Mouse (Mus musculus) brown adipose tissue, adult 24 weeks (tissue): Measurements from ENCODE around the gene Rph3al. TPM values are rescaled to one million over a fixed set of nuclear protein-coding genes. Genes with fewer than 3 reads are reported as not detected.

Source experiments
- H3K27ac ChIP-seq: fragments of 200-500 bp; replicated peaks from 2 replicates; pipeline ENCODE4 v1.5.1; 2012; ENCODE audit warnings: low read depth, mild to moderate bottlenecking, low read length
- H3K4me1 ChIP-seq: fragments of 200-500 bp; 2 replicates; pipeline ENCODE4 v1.6.1; 2012; ENCODE audit warnings: low read length, mixed read lengths; ENCODE audit not compliant: control insufficient read depth, insufficient read depth, insufficient read length
- H3K4me3 ChIP-seq: fragments of 200-500 bp; 2 replicates; pipeline ENCODE4 v1.5.1; 2012; ENCODE audit warnings: low read depth, mild to moderate bottlenecking, low read length, moderate library complexity; ENCODE audit not compliant: insufficient read depth
- polyA plus RNA-seq: library from polyadenylated mRNA; stranded (reverse); fragments of >200 nt; gene quantifications from 2 replicates; pipeline ENCODE4 v1.2.4, GENCODE M21; 2012; ENCODE audit not compliant: missing spikeins, insufficient read depth, insufficient read length

The Rph3al gene
- polyA plus RNA-seq, 1 experiment: 1.9 TPM

- no peak overlapping the region for H3K27ac ChIP-seq
- no peak overlapping the region for H3K4me3 ChIP-seq
Measured at GRCm38 (mm10) chr11:75904982-75905381, 33.2 kb downstream of the Rph3al start.

DNA sequence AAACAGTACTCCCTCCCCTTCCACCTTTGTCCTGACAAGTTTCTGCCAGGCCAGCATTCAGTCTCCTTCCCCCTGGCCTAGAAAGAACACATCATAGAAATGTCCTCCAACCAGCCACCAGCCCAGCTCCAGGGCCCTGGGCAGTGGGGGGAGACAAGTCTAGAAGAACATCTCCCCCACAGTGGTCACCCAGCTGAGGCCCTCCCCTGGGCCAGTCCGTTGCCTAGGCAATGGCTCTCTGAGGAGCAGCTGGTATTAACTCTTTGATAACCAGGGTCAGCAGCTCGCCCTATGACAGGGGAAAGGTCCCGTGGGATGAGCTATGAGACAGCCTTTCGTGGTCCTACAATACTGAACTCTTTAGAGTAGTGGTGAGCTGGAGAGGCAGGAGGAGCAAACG is 33.7 kb downstream of the Rph3al start:
- Histone ChIP-seq H3K27ac (no peak overlapping the region), H3K4me3 (no peak overlapping the region), H3K4me1 (no peaks in the 10 kb centered on the region)

More at GRCm38 (mm10) chr11:75904982-75905381, 33.2 kb downstream of the Rph3al start:
- H3K4me1 ChIP-seq: no peaks in the 10 kb centered on the region

DNA sequence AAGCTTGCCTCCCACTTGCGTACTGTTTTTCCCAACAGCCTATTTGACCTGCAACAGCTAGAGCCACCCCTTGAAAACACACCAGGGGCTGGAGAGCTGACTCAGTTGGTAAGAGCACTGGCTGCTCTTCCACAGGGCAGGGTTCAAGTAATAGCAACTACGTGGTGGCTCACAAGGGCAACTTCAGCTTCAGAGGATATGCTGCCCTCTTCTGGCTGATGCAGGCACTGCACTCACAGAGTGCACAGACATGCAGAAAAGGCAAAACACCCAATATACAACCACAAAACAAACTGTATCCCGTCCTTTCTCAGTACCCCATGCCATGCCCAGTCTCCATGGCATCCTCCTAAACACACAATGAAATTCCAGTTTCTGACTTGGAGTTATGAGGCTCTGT is 34.7 kb downstream of the Rph3al start:
- no peaks in the 10 kb centered on the region for H3K4me1 ChIP-seq
- no peak overlapping the region for H3K4me3 ChIP-seq
- no peak overlapping the region for H3K27ac ChIP-seq

- Histone ChIP-seq H3K4me1 (no peaks in the 10 kb centered on the region), H3K27ac (no peak overlapping the region), H3K4me3 (no peak overlapping the region)
Measured at GRCm38 (mm10) chr11:75901339-75901738, 36.9 kb downstream of the Rph3al start.

- no peaks in the 10 kb centered on the region for H3K4me1 ChIP-seq
- no peak overlapping the region for H3K27ac ChIP-seq
- no peak overlapping the region for H3K4me3 ChIP-seq
Measured at GRCm38 (mm10) chr11:75899676-75900075, 38.6 kb downstream of the Rph3al start.

DNA sequence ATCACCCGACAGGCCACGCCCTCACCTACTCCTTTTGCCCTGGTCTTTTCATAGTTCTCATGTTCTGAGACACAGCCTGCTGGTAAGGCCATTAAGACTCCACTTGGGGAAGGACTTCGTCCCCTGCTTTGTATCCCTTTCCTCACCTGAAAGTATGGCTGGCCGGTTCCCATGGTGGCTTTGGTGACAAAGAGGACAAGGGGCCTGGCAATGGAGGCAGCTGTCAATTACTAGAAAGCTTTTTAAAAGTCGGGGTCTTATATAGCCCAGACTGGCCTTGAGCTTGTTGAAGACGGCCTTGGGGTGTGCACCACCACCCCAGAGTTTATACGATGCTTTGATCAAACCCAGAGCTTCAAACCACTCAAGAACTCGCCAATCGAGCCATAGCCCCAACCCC is 39.7 kb downstream of the Rph3al start:
- no peak overlapping the region for H3K4me3 ChIP-seq
- H3K4me1 ChIP-seq: no peaks in the 10 kb centered on the region
- no peak overlapping the region for H3K27ac ChIP-seq

- Histone ChIP-seq H3K4me3 (no peak overlapping the region), H3K27ac (no peak overlapping the region), H3K4me1 (no peaks in the 10 kb centered on the region)
Measured at GRCm38 (mm10) chr11:75894791-75895420, 43.3 kb downstream of the Rph3al start.

DNA sequence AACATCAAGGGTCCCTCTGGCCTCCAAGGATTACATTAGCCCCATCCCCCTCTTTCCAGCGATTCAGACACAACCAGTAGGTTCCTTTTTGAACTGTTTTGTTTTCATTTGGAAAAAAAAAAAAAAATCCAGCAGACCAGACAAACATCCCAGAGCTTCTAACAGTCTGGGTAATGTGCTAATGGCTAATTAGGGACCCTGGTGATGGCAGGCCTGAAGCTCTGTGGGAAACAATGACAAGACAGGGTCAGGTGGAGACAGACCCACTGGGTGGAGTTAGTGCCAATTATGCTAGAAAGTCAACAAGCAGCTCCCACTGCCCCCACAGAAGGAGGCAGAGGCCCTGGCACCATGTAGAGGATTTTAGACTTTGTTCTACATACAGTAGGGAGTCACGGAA is 44.3 kb downstream of the Rph3al start:
- Histone ChIP-seq H3K4me3 (no peak overlapping the region), H3K27ac (no peak overlapping the region), H3K4me1 (no peaks in the 10 kb centered on the region)

DNA sequence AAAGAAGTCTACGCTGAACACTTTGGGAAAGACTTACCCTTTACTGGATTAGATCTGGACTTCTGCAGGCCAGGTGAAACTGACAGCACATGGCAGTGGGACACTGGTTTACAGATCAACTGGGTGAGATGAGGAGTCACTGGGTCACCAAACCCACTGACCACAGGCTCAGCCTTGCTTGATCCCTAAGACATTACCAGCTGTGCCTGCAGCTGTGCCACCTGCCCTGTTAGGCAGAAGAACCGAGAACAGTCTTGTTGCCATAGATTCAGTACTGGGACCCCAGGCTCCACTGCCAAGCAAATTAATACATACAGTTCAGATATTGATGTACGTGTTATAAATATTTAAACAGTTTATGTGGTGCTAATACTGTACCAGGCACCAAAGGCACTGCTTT is 50.9 kb downstream of the Rph3al start:
- no peak overlapping the region for H3K4me3 ChIP-seq
- no peaks in the 10 kb centered on the region for H3K4me1 ChIP-seq
- H3K27ac ChIP-seq: no peak overlapping the region

DNA sequence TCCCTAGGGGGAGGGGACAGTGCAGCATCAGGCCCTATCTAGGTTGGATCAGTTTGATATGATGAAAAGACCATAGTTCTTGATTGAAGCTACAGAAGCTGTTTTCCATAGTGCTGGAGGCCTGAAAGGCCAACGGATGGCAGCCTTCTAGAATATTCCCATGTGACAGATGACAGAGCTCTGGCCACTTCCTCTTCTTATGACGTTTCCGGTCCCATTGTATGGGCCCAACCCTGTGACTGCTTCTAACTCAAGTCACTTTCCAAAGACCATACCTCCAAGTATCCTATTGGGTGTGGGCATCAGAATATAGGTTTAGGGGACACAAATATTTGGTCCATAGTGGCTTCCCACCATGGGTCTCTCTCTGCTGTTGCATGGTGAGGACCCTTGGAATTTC is 57.0 kb downstream of the Rph3al start:
- Histone ChIP-seq H3K4me3 (no peak overlapping the region), H3K27ac (no peak overlapping the region), H3K4me1 (no peaks in the 10 kb centered on the region)

DNA sequence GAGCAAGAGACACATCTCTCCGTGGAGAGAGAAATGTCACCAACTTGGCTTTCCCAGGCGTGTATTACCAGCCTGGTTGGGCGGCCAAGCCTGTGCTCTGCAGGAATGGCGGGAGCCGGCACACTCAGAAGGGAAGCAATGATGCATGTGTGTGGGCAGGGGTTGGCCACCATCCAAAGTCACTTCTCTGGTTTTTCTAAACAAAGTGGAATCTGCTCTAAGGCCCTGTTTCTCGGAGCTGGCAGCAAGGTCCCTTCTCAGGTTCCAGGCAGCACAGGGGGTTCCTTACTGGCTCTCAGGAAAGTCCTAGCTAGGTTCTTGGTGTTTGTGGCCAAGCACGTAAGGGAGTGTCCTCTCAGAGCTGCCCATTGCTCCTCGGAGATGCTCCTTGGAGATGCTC is 58.2 kb downstream of the Rph3al start:
- H3K27ac ChIP-seq: no peak overlapping the region
- no peaks in the 10 kb centered on the region for H3K4me1 ChIP-seq
- H3K4me3 ChIP-seq: no peak overlapping the region

GRCm38 (mm10) chr11:75878460-75878859 is 59.8 kb downstream of the Rph3al start:
- H3K4me1 ChIP-seq: no peaks in the 10 kb centered on the region
- H3K4me3 ChIP-seq: no peak overlapping the region
- H3K27ac ChIP-seq: no peak overlapping the region

DNA sequence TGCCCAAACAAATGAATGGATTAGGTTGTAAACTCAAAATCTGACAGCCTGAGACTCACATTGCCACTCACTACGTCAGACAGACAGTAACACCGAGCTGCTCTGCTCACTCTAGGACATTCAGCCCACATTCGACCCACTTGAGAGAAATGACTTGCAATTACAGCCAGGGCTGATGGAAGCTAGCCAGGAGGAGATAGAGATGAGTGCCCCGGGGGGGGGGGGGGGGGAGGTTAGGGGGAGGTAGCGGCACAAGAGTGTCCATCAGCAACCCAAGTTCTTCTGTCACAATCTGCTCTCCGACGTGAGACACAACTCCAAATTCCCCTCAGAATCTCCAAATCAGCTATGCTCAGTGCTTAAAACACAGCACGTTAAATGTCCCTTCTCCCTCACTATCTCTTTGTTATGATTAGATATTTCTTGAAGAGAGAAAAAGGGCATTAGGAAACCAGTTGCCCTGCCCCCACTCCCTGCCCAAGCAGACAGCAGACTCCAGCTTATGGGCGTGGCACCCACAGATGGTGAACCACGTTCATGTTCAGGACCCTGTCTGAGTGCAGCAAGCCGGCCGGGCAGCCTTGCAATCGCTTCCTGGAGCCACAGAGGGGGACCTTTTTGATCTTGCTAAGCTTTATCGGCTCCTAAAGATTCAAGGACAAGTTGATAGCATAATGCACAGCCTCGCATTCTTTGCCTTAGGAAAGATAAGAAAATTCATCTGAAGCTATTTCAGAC is 62.0 kb downstream of the Rph3al start:
- H3K27ac ChIP-seq: no peak overlapping the region
- no peak overlapping the region for H3K4me3 ChIP-seq

DNA sequence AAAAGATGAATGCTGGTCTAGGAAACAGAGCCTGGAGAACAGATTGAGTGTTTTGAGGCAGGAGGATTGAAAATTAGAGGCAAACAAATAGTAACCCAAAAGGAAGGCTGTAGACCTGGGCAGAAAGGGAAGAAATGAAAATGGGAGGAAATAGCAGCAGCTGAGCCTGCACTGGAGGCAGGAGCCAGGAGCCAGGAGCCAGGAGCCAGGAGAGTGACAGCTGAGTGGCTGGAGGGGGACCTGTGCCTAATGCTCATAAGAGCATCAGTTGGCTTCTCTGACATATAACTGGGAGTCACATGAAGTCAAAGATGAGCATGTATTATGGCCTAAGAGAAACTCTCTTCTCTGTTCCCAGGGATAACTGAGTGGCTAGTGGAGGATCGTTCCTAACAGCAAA is 66.5 kb downstream of the Rph3al start:
- H3K4me3 ChIP-seq: no peak overlapping the region
- H3K27ac ChIP-seq: no peak overlapping the region
- no peaks in the 10 kb centered on the region for H3K4me1 ChIP-seq

More for the DNA sequence above, 62.0 kb downstream of the Rph3al start:
- no peaks in the 10 kb centered on the region for H3K4me1 ChIP-seq

GRCm38 (mm10) chr11:75870947-75871346 is 67.3 kb downstream of the Rph3al start:
- H3K4me1 ChIP-seq: no peaks in the 10 kb centered on the region
- no peak overlapping the region for H3K4me3 ChIP-seq
- H3K27ac ChIP-seq: no peak overlapping the region

DNA sequence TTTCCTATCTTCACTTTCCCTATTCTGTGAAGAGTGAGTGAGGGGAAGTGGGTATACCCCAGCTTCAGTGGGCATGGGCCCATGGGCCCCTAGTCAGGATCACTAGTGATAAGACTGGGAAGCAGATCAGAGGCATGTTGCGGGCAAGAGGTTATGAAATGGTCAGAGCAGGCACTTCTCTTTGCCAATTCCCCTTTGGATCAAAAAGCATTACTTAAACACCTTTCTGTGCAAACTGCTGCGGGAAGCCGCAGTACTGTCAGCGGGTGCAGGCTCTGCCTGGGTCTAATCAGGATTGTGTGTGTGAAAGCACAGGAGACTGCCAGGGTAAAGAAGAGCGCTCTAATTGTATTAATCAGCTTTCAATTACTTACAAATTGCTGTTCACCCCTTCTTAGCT is 67.8 kb downstream of the Rph3al start:
- no peaks in the 10 kb centered on the region for H3K4me1 ChIP-seq
- H3K4me3 ChIP-seq: no peak overlapping the region
- H3K27ac ChIP-seq: no peak overlapping the region
